Mouse (Mus musculus): ENCODE measurements around the gene C1ql2. TPM values are rescaled to one million over a fixed set of nuclear protein-coding genes. Genes with fewer than 3 reads are reported as not detected.

The C1ql2 gene
- polyA plus RNA-seq (2012; rRNA removed) = 2.4 and 3.6 TPM in 2 replicates

GRCm38 (mm10) chr1:120340419-120341171, at the start of gene C1ql2:
C1ql2 (plus strand) TSS chr1:120340582.

Other genes with a start within 250 kb of the C1ql2 start
- 576 and 763 TPM in 2 replicates for gene Dbi, start 219.5 kb upstream of the C1ql2 start, polyA plus RNA-seq (2012; rRNA removed)
- 12.4 and 16.4 TPM in 2 replicates for gene 3110009E18Rik, start 219.4 kb upstream of the C1ql2 start, polyA plus RNA-seq (2012; rRNA removed)
- gene Steap3, start 67.9 kb upstream of the C1ql2 start, polyA plus RNA-seq (2012; rRNA removed) = 2.6 and 3.7 TPM in 2 replicates
- 0.09 and 0.10 TPM in 2 replicates for gene Marco, start 164.4 kb downstream of the C1ql2 start, polyA plus RNA-seq (2012; rRNA removed)